Mouse (Mus musculus): ENCODE data around the gene Olfr625-ps1.
"Not testable (repeated sequence)": the region's sequence is repeated elsewhere in the genome, so short reads cannot be mapped to it uniquely, and the experiment has no call there.

DNA sequence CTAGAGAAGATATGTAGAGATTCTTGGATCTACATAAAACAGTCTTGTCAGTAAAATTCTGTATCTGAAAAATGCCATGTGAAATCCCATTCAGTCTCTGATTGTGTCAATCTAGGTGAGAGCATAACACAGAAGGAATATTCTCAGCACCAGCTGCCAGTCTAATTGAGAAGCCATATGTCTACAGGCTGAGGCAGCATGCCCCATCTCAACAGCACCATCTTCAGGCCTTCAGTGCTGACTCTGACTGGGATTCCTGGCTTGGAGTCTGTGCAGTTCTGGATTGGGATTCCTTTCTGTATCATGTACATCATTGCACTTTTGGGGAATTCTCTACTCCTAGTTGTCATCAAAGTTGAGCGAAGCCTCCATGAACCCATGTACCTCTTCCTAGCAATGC lies 33.9 kb downstream of the Olfr625-ps1 start:
- not testable (repeated sequence) for TF ChIP-seq CTCF, EP300 (IDR thresholded peaks at IDR 0.05; ENCODE audit: low read depth)
